Mouse (Mus musculus) embryonic stem cell, embryonic (primary cell): ENCODE measurements at regions not wholly inside any gene's neighbourhood (a gene's known extent, or its start where the extent isn't known, plus 50 kb on each side); places are given as distances from the start of the nearest gene placed in this dataset.

Experiments
- CTCF ChIA-PET, 4 experiments: fragments of 300-600 bp in 2 of 4; fragments of 350-600 bp in 2 of 4; sonication (Branson Sonifier 250); formaldehyde crosslinking; loops; one replicate each; lab custom pipeline; 2022; ENCODE audit warnings: inconsistent platforms in 2 of 4; lab: Charles Lee
- POLR2A ChIA-PET, 4 experiments: fragments of 300-600 bp in 2 of 4; fragments of 350-600 bp in 2 of 4; sonication (Branson Sonifier 250); formaldehyde crosslinking; loops; one replicate each; lab custom pipeline; 2022; ENCODE audit warnings: antibody characterized with exemption in 4 of 4, inconsistent platforms in 1 of 4; lab: Charles Lee

GRCm38 (mm10) chr3:52617413-52618149 is 349.4 kb downstream of the Foxo1 start:
- CTCF ChIA-PET = interaction anchor here in 1 of 4 experiments (0.6 kb wide), 1 partner anchor 123 kb away, joined by 4 read pairs; no protein-coding TSS in a partner anchor
- POLR2A ChIA-PET = interaction anchor here in 3 of 4 experiments (0.6 to 2.2 kb wide), 3 partner anchors 17 to 834 kb away, joined by 3 to 5 read pairs (median 3); no protein-coding TSS in a partner anchor

GRCm38 (mm10) chr3:52611881-52612280 is 343.7 kb downstream of the Foxo1 start:
- ChIA-PET CTCF (no interaction called here), POLR2A (no interaction called here)

- CTCF ChIA-PET = interaction anchor here in 1 of 4 experiments (0.7 kb wide), 1 partner anchor 356 kb away, joined by 7 read pairs; no protein-coding TSS in a partner anchor
These were observed 342.3 kb downstream of the Foxo1 start for GRCm38 (mm10) chr3:52610466-52610865.

GRCm38 (mm10) chr3:52608086-52608426 is 339.9 kb downstream of the Foxo1 start:
- POLR2A ChIA-PET = no interaction called here
- CTCF ChIA-PET = no interaction called here

More at GRCm38 (mm10) chr3:52610466-52610865, 342.3 kb downstream of the Foxo1 start:
- POLR2A ChIA-PET = interaction anchor here in 1 of 4 experiments (0.7 kb wide), 1 partner anchor 56 kb away, joined by 4 read pairs; no protein-coding TSS in a partner anchor

- POLR2A ChIA-PET = no interaction called here
- CTCF ChIA-PET = no interaction called here
These were observed 339.4 kb downstream of the Foxo1 start for GRCm38 (mm10) chr3:52607379-52608085.

- ChIA-PET POLR2A (interaction anchor here in 1 of 4 experiments (2.0 kb wide), 1 partner anchor 10 kb away, joined by 5 read pairs; no protein-coding TSS in a partner anchor), CTCF (interaction anchor here in 1 of 4 experiments (1.0 kb wide), 1 partner anchor 424 kb away, joined by 3 read pairs; no protein-coding TSS in a partner anchor)
These were observed 337.2 kb downstream of the Foxo1 start for GRCm38 (mm10) chr3:52605261-52605771.

- POLR2A ChIA-PET = interaction anchor here in 1 of 4 experiments (1.4 kb wide), 1 partner anchor 282 kb away, joined by 5 read pairs; no protein-coding TSS in a partner anchor
- CTCF ChIA-PET = interaction anchor here in 1 of 4 experiments (0.6 kb wide), 2 partner anchors 322 to 345 kb away, joined by 4 to 5 read pairs; no protein-coding TSS in a partner anchor
These were observed 335.1 kb downstream of the Foxo1 start for GRCm38 (mm10) chr3:52603244-52603704.

GRCm38 (mm10) chr3:52601011-52601745 is 333.0 kb downstream of the Foxo1 start:
- ChIA-PET CTCF (interaction anchor here in 2 of 4 experiments (0.5 to 1.5 kb wide), 3 partner anchors 90 to 441 kb away, joined by 3 to 4 read pairs (median 4); no protein-coding TSS in a partner anchor), POLR2A (interaction anchor here in 1 of 4 experiments (0.9 to 1.6 kb wide), 2 partner anchors 16 to 91 kb away, joined by 3 to 5 read pairs; no protein-coding TSS in a partner anchor)

- POLR2A ChIA-PET = interaction anchor here in 1 of 4 experiments (0.9 to 1.6 kb wide), 2 partner anchors 16 to 90 kb away, joined by 3 to 5 read pairs; no protein-coding TSS in a partner anchor
- CTCF ChIA-PET = interaction anchor here in 3 of 4 experiments (0.5 to 0.9 kb wide), 4 partner anchors 90 to 562 kb away, joined by 3 to 4 read pairs (median 3); no protein-coding TSS in a partner anchor
These were observed 332.4 kb downstream of the Foxo1 start for GRCm38 (mm10) chr3:52600581-52600980.

- ChIA-PET CTCF (interaction anchor here in 2 of 4 experiments (0.6 to 0.9 kb wide), 3 partner anchors 322 to 563 kb away, joined by 3 read pairs; no protein-coding TSS in a partner anchor), POLR2A (interaction anchor here in 1 of 4 experiments (1.6 kb wide), 1 partner anchor 17 kb away, joined by 5 read pairs; no protein-coding TSS in a partner anchor)
These were observed 332.0 kb downstream of the Foxo1 start for GRCm38 (mm10) chr3:52600146-52600545.

- ChIA-PET CTCF (interaction anchor here in 1 of 4 experiments (0.6 kb wide), 1 partner anchor 257 kb away, joined by 3 read pairs; no protein-coding TSS in a partner anchor), POLR2A (no interaction called here)
These were observed 318.3 kb downstream of the Foxo1 start for GRCm38 (mm10) chr3:52586418-52586817.

GRCm38 (mm10) chr3:52579917-52580316 is 311.8 kb downstream of the Foxo1 start:
- ChIA-PET CTCF (no interaction called here), POLR2A (interaction anchor here in 1 of 4 experiments (0.7 to 0.8 kb wide), 2 partner anchors 14 to 19 kb away, joined by 3 to 5 read pairs; no protein-coding TSS in a partner anchor)

- ChIA-PET POLR2A (interaction anchor here in 2 of 4 experiments (0.6 to 0.8 kb wide), 3 partner anchors 13 to 457 kb away, joined by 3 to 5 read pairs (median 3); no protein-coding TSS in a partner anchor), CTCF (interaction anchor here in 1 of 4 experiments (0.6 kb wide), 1 partner anchor 264 kb away, joined by 3 read pairs; no protein-coding TSS in a partner anchor)
These were observed 311.0 kb downstream of the Foxo1 start for GRCm38 (mm10) chr3:52579096-52579495.

- POLR2A ChIA-PET = no interaction called here
- CTCF ChIA-PET = no interaction called here
These were observed 308.6 kb downstream of the Foxo1 start for GRCm38 (mm10) chr3:52576703-52577244.

- ChIA-PET CTCF (no interaction called here), POLR2A (no interaction called here)
These were observed 307.2 kb downstream of the Foxo1 start for GRCm38 (mm10) chr3:52575237-52575798.

- CTCF ChIA-PET = no interaction called here
- POLR2A ChIA-PET = no interaction called here
These were observed 306.2 kb downstream of the Foxo1 start for GRCm38 (mm10) chr3:52574341-52574740.

- CTCF ChIA-PET = no interaction called here
- POLR2A ChIA-PET = no interaction called here
These were observed 305.7 kb downstream of the Foxo1 start for GRCm38 (mm10) chr3:52573806-52574205.
